Mouse (Mus musculus) embryonic fibroblast, embryonic 13.5 days (primary cell): ENCODE measurements around the gene Ppp1r10.

ENCODE experiments used
- CTCF ChIP-seq: IDR thresholded peaks from 2 replicates; pipeline ENCODE4 v1.5.1; 2011; ENCODE audit warnings: mild to moderate bottlenecking, control low read depth, low read length, moderate library complexity, borderline replicate concordance; ENCODE audit not compliant: insufficient read depth
- POLR2A ChIP-seq: IDR thresholded peaks from 2 replicates; pipeline ENCODE4 v1.6.1; 2011; ENCODE audit warnings: low read depth, mild to moderate bottlenecking, control low read depth, low read length, moderate library complexity

- peak; percentile 86 for TF ChIP-seq CTCF
- TF ChIP-seq POLR2A, result no peak
Measured at GRCm38 (mm10) chr17:35873774-35874519, 42.3 kb upstream of the Ppp1r10 start.
